Mouse (Mus musculus) hindbrain, embryonic 16.5 days (tissue): ENCODE data around the gene Msl1. TPM values are rescaled to one million over a fixed set of nuclear protein-coding genes. Genes with fewer than 3 reads are reported as not detected.
A peak's percentile ranks its signal among the peaks of the same experiment; 100 is the strongest.

Source experiments
- ATAC-seq: fragments of 200-750 bp; cut with Nextera tagmentation; 2 replicates; pipeline ENCODE4 v1.8.0; 2017; ENCODE audit warnings: moderate TSS enrichment, moderate library complexity
- H3K27ac ChIP-seq: fragments of 300-500 bp; sonication (generic); 2 replicates; pipeline ENCODE4 v1.5.1; 2014; ENCODE audit warnings: low read depth, mild to moderate bottlenecking, control low read depth, low read length, moderate library complexity
- H3K27me3 ChIP-seq: fragments of 300-500 bp; sonication (generic); replicated peaks from 2 replicates; pipeline ENCODE4 v1.6.1; 2014; ENCODE audit warnings: low read length; ENCODE audit not compliant: control insufficient read depth, insufficient read depth
- H3K36me3 ChIP-seq: fragments of 300-500 bp; sonication (generic); 2 replicates; pipeline ENCODE4 v1.6.1; 2014; ENCODE audit warnings: mild to moderate bottlenecking, low read length, moderate library complexity, mixed read lengths; ENCODE audit not compliant: control insufficient read depth, insufficient read depth
- H3K4me1 ChIP-seq: fragments of 300-500 bp; sonication (generic); 2 replicates; pipeline ENCODE4 v1.6.1; 2014; ENCODE audit warnings: low read depth, low read length; ENCODE audit not compliant: control insufficient read depth, insufficient read depth
- H3K4me2 ChIP-seq: fragments of 300-500 bp; sonication (generic); 2 replicates; pipeline ENCODE4 v1.6.1; 2014; ENCODE audit warnings: mild to moderate bottlenecking, low read length, control low read depth, moderate library complexity
- H3K4me3 ChIP-seq: fragments of 300-500 bp; sonication (generic); 2 replicates; pipeline ENCODE4 v1.5.1; 2014; ENCODE audit warnings: mild to moderate bottlenecking, low read length, control low read depth, moderate library complexity
- H3K9ac ChIP-seq: fragments of 300-500 bp; sonication (generic); 2 replicates; pipeline ENCODE4 v1.6.1; 2014; ENCODE audit warnings: low read depth, mild to moderate bottlenecking, control low read depth, low read length, moderate library complexity
- H3K9me3 ChIP-seq: fragments of 300-500 bp; sonication (generic); 2 replicates; pipeline ENCODE4 v1.6.1; 2014; ENCODE audit warnings: mild to moderate bottlenecking, low read length, moderate library complexity; ENCODE audit not compliant: control insufficient read depth
- WGBS: fragments of 180-500 bp; shearing (Covaris S2); extraction: QIAGEN DNeasy Blood & Tissue Kit; methylation state at CpG from one replicate; pipeline ENCODE4 v1.1.7; 2014; 5-methylcytosine and 5-hydroxymethylcytosine counted together
- polyA plus RNA-seq: library from polyadenylated mRNA; unstranded; fragments of >200 nt; fragmentation: Nextera tagmentation; extraction: Ambion mirVana; gene quantifications from 2 replicates; pipeline ENCODE4 v1.2.1, GENCODE M21; 2015

Msl1 gene
- polyA plus RNA-seq, 1 experiment from 2014 or later, result 28.2 TPM

DNA sequence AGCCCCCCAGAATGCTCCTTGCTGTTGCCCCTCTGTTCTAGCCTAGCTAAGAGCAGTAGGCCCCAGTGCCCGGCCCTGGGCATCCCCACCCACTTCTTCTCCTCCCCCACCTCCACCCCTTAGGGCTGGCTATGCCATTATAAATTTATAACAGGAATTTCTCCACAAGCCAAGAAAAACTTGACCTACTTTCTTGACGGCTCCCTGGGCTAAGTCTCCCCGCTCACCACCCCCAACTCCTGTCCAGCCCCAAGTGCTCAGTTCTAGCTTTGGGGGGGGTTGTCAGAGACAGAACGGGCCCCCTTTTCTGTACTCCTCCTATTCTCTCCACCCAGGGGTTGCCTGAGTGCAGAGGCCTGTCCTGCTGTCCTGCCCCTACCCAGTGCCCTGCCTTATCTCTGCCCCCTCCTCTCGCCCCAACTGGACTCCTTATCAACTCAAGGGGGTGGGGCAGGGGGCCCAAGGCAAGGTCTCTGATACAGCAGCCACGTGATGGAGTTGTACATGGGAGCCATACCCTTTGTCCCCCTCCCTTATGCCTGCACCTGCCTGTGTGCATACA lies 44.0 kb upstream of the Msl1 start:
- no peaks in the 10 kb centered on the region for H3K27me3 ChIP-seq
- H3K4me2 ChIP-seq, result peak overlapping the region; percentile 57
- H3K36me3 ChIP-seq, result peaks cover 13% of the 10 kb centered on the region; the same call in 1 of the 2 replicates
- H3K9me3 ChIP-seq, result no peaks in the 10 kb centered on the region
- H3K9ac ChIP-seq, result peak overlapping the region; percentile 60
- WGBS, result 17% methylated on average over 6 of the region's 6 CpGs
- no peak for ATAC-seq
- H3K4me3 ChIP-seq, result no peak overlapping the region; the same call in 1 of the 2 replicates
- peak overlapping the region; percentile 94 for H3K27ac ChIP-seq
- peaks cover 69% of the 10 kb centered on the region for H3K4me1 ChIP-seq

DNA sequence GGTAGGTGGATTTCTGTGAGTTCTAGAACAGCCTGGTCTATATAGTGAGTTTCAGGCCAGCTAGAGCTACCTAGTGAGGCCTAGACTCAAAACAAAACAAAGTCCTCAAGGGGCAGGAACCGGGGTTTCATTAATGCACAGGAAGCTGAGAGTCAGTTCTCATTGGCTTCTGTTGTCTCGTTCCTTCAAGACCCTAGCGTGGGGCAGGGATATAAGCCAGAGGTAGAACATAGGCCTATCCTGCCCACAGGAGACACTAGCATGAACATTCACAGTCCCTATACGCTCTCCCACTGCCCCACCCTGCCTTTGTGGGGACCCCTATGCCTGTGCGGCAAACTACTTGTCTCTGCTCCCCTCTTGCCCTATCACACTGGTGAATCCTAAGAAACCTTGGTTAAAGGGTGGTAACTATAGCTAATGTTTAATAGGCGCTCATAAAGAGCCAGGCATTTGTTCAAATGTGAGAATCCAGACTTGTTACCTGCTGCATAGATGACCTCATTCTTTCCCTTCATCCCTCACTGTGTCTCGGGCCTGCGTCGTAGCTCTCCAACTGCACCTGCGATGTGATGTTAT lies 42.7 kb upstream of the Msl1 start:
- no peak for ATAC-seq
- 84% methylated on average over 10 of the region's 10 CpGs for WGBS
- no peak overlapping the region for H3K9ac ChIP-seq

DNA sequence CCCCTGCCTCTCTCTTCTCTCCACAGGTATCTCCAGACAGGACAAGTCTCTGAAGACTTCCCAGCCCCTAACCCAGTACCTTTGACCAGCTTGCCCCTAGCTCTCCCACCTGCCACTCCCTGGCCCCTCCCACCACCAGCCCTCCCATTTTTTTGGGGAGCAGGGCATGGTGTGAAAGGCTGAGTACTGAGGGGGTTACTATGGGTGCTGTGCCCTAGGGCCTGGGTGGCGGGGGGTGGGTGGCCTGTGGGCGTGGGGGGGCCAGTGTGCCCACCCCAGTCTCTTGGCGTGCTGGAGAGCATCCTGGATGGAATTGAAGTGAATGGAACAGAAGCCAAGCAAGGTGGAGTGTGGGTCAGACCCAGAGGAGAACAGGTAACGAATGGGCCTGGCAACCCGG lies 42.1 kb upstream of the Msl1 start:
- Histone ChIP-seq H3K9ac (no peak overlapping the region), H3K27ac (no peak overlapping the region), H3K4me1 (peaks cover 52% of the 10 kb centered on the region), H3K36me3 (peaks cover 23% of the 10 kb centered on the region), H3K4me3 (no peak overlapping the region), H3K9me3 (no peaks in the 10 kb centered on the region), H3K27me3 (no peaks in the 10 kb centered on the region), H3K4me2 (no peak overlapping the region)
- ATAC-seq, result no peak
- 89% methylated on average over 5 of the region's 5 CpGs for WGBS

More for the DNA sequence above, 42.7 kb upstream of the Msl1 start:
- peaks cover 58% of the 10 kb centered on the region for H3K4me1 ChIP-seq
- no peaks in the 10 kb centered on the region for H3K9me3 ChIP-seq
- no peak overlapping the region for H3K4me3 ChIP-seq
- peaks cover 22% of the 10 kb centered on the region for H3K36me3 ChIP-seq
- no peak overlapping the region; the same call in 1 of the 2 replicates for H3K27ac ChIP-seq
- H3K4me2 ChIP-seq, result no peak overlapping the region
- no peaks in the 10 kb centered on the region for H3K27me3 ChIP-seq

DNA sequence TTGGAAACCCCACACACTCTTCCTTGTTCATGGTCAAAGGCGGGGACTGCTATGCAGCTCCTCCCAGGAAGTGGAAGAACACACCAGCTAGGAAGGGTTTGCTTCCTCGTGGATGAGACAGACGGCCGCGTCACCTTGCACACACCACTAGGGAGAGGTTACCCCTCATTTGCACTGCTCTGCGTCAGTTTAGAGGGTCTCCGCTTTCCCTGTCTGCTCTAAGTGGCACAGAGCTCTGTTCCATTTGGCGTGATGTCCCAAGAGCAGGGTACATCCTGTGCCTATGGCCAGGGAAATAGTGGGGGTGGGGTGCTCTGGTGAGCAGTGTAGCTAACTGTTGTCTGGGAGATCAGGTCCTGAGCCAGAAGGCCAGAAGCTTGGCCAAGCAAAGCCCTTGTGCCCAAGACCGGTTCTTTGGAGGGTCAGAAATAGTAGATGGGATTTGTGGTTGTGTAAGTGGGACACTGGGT lies 41.1 kb upstream of the Msl1 start:
- no peaks in the 10 kb centered on the region for H3K9me3 ChIP-seq
- no peak overlapping the region for H3K4me3 ChIP-seq
- H3K36me3 ChIP-seq, result peaks cover 27% of the 10 kb centered on the region
- peak overlapping the region; percentile 74 for H3K27ac ChIP-seq
- H3K9ac ChIP-seq, result no peak overlapping the region
- peak; percentile 7; the same call in 1 of the 2 replicates for ATAC-seq
- WGBS, result 64% methylated on average over 9 of the region's 9 CpGs
- H3K4me1 ChIP-seq, result peaks cover 43% of the 10 kb centered on the region
- H3K27me3 ChIP-seq, result no peaks in the 10 kb centered on the region
- no peak overlapping the region for H3K4me2 ChIP-seq

DNA sequence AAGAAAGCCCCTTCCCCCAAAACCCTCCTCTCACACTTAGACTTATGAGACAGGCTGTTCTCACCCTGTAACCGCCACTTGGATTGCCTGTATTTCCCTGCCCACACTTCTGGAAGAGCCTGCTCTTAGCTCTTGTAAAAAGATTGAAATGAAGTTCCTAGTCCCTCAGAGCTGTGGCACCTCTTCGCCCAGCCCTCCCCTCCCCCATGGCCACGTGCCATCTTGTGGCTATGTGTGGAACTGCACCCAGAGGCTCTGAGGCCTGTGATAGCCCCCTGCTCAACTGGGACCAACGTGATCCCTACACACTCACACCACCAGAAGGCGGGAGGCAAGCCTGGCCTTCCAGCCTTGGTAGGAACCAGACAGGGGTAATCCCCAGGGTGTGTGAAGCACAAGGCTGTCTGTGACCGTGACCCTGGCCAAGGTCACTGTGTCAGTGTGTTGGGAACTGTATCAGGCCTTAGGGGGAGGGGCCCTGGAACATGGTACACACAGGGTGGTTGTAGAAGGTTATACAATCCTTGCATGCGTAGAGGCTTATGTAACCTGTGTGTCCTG lies 40.6 kb upstream of the Msl1 start:
- Histone ChIP-seq H3K4me3 (no peak overlapping the region), H3K4me2 (no peak overlapping the region), H3K4me1 (peaks cover 38% of the 10 kb centered on the region), H3K27ac (peak overlapping the region; percentile 74), H3K36me3 (peaks cover 27% of the 10 kb centered on the region), H3K27me3 (no peaks in the 10 kb centered on the region), H3K9ac (no peak overlapping the region), H3K9me3 (no peaks in the 10 kb centered on the region)
- 17% methylated on average over 7 of the region's 7 CpGs for WGBS
- ATAC-seq, result peak; percentile 5; the same call in 1 of the 2 replicates

DNA sequence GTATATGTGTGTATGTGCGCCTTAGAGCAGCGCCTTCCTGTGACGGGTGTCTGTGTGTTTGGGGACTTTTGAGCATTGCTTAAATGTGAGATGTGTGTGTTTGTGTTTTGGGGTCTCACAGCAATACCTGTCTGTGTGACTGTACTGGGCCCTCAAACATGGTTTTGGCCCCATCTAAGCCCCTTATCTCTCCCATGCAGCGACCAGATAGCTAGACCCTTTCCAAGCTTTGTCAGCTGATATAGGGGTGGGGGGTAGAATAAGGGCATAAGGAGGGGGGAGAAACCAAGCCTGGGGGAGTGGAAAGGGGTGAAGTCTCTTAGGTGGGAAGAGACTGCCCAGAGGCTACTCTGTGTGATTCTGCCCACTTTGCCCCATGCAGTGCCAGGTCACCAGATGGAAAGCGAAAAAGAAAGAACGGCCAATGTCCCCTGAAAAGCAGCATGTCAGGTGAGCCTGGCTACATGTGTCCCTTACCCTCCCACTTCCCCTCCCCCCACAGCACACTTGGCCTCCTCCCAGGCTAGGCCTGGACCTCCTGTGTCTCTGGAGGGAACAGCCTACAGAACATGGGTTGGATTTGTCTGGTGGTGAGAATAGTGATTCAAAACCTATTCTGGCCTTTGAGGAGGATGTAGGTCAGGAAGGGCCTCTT lies 39.5 kb upstream of the Msl1 start:
- no peaks in the 10 kb centered on the region for H3K27me3 ChIP-seq
- no peak overlapping the region for H3K9ac ChIP-seq
- H3K4me3 ChIP-seq, result no peak overlapping the region
- H3K4me1 ChIP-seq, result peaks cover 26% of the 10 kb centered on the region
- no peak overlapping the region for H3K4me2 ChIP-seq
- H3K9me3 ChIP-seq, result no peaks in the 10 kb centered on the region
- no peak overlapping the region for H3K27ac ChIP-seq
- ATAC-seq, result no peak
- H3K36me3 ChIP-seq, result peaks cover 34% of the 10 kb centered on the region
- 91% methylated on average over 6 of the region's 6 CpGs for WGBS

DNA sequence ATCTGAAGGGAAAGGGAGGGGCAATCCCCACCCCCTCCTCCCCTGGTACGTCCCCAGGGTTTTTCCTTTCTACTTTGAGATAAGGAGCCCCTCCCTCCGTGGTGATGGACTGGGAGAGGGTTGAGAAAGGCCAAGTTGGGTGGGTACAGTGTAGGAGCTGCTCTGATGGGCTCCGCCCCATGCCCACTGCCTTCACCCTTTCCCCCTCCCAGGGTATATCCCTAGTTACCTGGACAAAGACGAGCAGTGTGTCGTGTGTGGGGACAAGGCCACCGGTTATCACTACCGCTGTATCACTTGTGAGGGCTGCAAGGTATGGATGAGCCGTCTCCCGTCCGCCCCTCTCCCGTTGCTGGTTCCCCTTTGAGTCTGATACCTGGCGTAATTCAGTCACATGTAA lies 38.6 kb upstream of the Msl1 start:
- Histone ChIP-seq H3K9me3 (no peaks in the 10 kb centered on the region), H3K27ac (no peak overlapping the region), H3K27me3 (no peaks in the 10 kb centered on the region), H3K4me2 (no peak overlapping the region), H3K4me1 (peaks cover 18% of the 10 kb centered on the region), H3K4me3 (no peak overlapping the region), H3K9ac (no peak overlapping the region), H3K36me3 (peaks cover 42% of the 10 kb centered on the region)
- 89% methylated on average over 12 of the region's 12 CpGs for WGBS
- no peak for ATAC-seq

DNA sequence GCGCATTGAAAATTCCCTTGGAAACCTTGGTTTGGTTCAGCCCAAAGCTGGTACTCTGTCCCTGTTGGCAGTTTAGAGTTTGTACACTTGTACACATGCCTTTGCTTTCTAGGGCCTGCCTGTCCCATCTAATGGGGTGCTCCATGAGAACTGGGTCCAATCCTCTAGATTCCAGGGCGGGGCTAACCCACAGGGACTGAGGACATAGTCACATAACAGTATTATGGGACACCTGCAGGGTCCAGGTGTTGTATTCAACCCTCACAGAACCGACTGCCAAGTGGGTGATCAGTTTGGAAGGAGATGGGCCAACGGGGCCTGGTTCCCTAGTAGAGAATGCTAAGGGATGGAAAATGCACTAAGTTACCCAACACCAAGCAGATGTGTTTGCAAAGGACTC lies 33.4 kb upstream of the Msl1 start:
- H3K4me2 ChIP-seq, result no peak overlapping the region
- peaks cover 55% of the 10 kb centered on the region for H3K36me3 ChIP-seq
- H3K27me3 ChIP-seq, result no peaks in the 10 kb centered on the region
- no peak overlapping the region for H3K9ac ChIP-seq
- no peak for ATAC-seq
- no peak overlapping the region for H3K27ac ChIP-seq
- no peaks in the 10 kb centered on the region for H3K9me3 ChIP-seq
- H3K4me3 ChIP-seq, result no peak overlapping the region
- peaks cover 18% of the 10 kb centered on the region for H3K4me1 ChIP-seq
- WGBS, result 86% methylated on average over 4 of the region's 4 CpGs
